Mouse (Mus musculus): ENCODE data around the gene Olfr420.

The Olfr420 gene

DNA sequence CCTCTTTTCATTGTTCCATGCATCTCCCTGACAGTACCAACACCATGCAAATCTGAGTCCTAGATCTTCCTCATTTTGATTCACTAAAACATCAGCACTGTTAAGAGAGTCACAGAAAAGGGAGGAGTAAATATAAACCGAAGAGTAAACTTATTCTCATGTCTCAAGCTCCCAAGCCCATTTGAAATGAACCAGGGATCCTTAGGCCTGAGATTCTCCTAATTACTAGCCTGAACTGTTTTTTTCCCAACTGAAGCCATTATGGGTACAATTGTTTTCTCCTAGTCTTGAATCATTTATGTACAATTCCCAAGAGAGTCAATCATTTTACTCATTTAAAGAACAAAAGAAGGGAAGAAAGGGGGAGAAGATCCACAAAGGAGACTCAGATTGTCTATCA is at the start of gene Olfr420:
Olfr420 (plus strand) TSS at position 301 of the 400 bp plus-strand sequence.
- no peak for ATAC-seq (ENCODE audit: low TSS enrichment)

DNA sequence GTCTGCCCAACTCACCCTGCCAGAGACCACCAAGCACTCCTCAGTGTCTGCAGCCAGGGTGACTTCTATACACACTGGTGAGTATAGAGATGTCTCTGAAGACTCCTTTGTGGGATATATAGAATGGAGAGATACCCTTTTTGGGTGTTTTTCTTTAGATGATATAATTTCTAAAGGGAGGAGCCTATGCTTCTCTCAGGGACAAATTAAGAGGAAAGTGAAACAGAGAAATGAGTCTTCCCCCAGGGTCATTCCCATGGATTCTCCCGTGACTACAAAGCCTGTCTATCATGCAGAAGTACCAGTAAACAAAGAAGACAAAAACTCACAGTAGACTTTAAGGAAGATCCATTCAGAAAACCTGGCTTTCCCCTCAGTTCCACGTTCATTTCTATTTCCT is 34.4 kb upstream of the Olfr420 start, which contains the start of gene Olfr231:
Olfr231 (minus strand) TSS at position 101 of the 400 bp plus-strand sequence.
- no peak for ATAC-seq (ENCODE audit: low TSS enrichment)

DNA sequence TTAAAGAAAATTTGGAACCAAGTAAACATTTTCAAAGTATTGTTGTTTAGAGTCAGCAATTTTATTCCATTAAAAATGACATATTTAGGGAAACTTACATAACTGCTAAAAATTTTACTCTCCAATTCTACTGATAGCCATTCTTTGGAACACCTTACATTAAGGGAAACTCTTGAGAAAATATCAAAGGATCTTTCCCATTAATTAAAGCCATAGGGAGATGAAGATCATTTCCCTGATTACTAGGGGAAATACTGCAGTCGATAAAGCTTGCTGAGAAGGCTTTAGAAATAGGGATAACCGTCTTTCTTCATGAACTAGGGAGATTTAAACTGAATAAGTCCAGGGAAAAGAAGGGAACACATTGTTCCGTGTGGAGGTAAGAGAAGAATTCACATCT is 24.2 kb upstream of the Olfr420 start, which contains the start of gene Olfr424:
Olfr424 (plus strand) TSS at position 301 of the 400 bp plus-strand sequence.
- no peak for ATAC-seq (ENCODE audit: low TSS enrichment)

DNA sequence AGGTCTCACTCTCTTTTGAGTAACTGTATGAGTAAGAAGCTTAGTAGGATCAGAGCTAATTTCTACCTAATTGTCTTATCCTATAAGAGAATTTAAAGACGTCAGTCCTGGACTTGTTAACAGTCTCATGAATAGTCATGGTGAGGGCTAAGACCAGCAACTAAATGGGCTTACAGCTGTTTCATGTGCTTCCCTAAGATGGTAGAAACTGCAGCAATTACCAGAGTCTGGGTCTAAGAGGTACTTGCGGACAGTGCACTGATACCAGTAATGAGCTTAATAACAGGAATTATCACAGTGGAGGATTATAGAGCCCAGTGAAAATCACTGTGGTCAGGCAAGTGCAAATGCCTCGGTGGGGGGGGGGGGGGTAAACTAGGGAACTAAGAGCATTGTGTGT is 23.4 kb upstream of the Olfr420 start:
- ATAC-seq (ENCODE audit: low TSS enrichment), result no peak

DNA sequence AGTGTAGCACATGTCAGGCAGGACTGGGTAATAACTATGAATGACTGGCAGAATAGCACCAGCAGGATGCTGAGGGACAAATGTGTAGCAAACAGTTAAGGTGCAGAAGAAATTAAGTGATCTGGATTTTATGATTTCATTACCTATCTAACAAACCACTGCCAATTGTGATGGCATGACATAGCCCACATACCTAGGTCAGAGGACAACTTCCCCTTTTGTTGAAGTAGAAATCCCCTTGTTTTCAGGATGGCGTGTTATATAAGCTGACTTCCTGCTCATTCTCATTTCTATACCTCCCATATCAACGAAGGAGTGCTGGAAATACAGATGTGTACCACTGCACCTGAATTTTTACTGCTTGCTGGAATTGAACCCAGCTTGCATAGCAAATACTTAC is 14.0 kb upstream of the Olfr420 start:
- no peak for ATAC-seq (ENCODE audit: low TSS enrichment)

DNA sequence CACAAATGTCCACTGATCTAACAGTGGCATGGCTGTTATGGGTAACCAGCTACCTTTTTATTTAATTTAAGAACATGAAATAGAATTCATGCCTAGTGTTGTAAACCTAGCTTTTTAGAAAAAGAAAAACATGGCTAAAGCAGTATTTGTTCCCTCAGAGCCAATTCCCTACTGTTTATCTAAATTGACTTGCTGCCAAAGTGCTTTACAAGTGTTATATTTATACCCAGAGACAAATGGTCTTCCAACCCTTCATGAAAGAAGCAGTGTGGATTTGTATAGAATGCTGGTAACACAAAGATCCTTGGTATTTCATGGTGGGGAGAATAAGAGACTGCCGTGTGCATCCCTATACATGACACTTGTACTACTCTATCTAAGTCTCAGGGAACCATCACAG is 8.7 kb upstream of the Olfr420 start:
- no peak for ATAC-seq (ENCODE audit: low TSS enrichment)

DNA sequence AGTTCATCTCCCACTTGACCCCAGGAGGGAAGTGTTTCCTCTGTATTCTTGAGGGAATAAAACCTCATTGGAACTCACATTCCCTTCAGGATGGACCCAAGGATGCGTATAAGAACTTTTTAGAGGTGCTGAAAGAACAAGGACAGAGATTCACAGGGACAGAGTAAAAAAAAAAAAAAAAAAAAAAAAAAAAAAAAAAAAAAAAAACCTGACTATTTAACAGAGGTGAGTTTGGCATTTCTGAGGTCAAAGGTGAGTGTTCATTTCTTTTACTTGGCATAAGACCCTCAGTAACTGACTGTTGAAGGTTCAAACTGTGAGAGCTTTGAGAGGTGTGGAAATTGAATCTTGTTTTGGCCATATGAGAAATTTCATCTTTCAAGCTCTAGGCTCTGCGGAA is 6.1 kb upstream of the Olfr420 start:
- no peak for ATAC-seq (ENCODE audit: low TSS enrichment)

DNA sequence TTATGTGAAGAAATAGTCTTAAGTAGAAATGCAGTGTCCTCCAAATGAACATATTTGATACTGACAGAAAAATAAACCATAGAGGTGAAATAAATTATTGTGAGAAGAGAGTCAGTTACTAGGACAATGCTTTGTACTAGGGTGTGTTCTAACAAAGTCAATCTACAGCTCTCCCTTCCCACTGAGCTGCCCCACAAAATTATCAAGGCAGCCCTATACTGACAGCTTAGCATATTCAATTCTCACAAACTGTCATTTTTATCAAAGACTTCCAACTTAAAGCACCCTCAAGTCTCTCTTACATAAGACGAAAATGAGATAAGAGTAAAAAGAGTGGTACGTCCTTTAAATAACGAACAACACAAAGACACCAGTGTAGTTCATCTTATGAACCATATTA is 2.2 kb downstream of the Olfr420 start:
- ATAC-seq (ENCODE audit: low TSS enrichment), result no peak

DNA sequence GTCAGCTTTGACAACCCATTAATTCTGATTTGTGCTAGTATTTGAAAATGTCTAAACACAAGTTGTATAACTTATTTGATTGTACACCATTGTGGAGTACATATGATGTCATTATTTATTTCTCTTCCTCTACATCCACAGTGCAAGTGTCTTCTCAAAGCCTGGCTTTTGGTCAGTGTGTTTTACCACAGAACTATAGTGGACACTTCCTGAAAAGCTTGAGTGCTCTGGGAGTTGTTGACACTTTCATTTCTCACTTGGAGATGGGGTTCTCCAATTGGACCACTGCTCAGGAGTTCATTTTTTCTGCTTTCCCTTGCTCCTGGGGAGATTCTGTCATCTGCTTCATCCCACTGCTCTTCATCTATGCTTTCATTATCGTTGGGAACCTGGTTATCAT is 3.1 kb downstream of the Olfr420 start:
- ATAC-seq (ENCODE audit: low TSS enrichment), result no peak

DNA sequence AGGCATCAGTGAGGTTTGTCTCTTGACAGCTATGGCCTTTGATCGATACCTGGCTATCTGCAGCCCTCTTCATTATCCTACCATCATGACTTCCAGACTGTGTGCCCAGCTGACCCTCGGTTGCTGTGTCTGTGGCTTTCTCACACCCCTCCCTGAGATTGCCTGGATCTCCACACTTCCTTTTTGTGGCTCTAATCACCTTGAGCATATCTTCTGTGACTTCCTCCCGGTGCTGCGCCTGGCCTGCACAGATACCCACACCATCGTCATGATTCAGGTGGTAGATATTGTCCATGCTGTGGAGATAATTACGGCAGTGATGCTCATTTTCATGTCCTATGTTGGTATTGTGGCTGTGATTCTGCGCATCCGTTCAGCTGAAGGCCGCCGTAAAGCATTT is 3.7 kb downstream of the Olfr420 start:
- no peak for ATAC-seq (ENCODE audit: low TSS enrichment)

DNA sequence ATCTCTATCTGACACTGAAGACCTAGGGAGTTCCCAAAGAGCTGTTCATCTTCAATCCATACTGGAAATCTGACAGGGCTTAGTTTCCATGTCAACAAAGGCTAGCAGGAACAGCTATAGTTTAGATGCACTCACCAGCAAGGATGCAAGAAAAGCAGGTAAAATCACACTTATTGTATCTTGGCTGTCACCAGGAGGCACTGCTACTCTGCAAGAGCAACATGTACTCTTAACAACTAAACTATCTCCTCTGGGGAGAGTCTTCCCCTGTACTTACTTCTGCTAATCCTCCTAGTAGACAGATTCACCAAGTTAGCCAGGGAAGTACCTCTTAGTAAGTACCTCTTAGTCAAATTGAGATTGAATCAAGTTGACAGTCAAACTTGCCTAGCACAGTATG is 13.6 kb downstream of the Olfr420 start:
- ATAC-seq (ENCODE audit: low TSS enrichment), result no peak

DNA sequence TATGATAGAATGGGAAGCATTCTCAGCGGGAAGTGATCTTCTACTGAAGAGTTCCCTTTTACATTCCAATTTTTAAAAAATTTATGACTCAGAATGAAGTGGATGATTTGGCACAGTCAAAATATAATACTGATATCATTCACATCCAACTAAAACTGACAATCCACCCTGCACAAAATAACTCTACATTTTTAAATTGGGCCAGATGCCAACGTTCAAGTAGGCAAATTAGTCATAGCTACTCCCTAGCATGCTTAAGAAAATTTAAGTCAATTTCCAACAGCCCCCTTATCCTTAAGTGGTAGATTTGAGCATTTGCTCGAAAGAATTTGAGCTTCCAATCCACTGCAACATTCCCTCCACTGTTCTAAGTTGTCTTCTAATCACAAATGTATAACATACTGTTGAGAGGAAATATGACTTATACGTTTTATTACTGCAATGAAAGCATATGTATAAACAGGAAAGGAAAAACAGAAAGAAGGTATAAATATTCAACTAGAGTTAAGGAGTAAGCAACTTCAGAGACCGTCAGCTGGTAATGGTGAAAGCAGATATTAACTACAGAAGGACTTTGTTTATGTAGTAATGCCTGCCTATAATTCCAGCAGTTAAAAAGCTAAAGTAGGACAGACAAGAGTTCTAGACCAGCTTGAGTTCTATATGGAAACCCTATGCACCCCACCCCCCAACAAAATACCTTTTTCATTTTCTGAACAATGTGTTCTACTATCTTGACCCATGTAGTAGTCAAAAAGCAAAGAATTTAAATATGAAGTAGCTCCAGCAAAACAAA is 15.5 kb downstream of the Olfr420 start:
- ATAC-seq (ENCODE audit: low TSS enrichment), result no peak

DNA sequence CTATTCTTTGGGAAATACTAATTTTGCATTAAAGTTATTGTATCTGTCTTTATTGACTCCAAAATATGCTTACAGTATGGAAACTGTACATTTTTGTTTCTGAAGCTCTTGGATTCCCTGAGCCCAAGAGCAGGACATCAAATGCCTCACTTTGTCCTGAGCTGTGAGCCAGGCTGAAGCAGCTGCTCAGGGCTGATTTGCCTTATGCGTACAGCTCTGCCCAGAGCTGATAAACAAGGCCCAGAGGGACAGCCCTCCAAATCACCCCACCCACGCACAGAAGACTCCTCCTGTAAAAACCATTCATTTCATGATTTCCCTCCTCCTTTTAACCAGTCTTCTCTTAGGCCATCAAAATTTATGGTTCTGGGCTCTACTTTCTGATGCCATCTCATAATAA is 16.1 kb downstream of the Olfr420 start:
- ATAC-seq (ENCODE audit: low TSS enrichment), result no peak

DNA sequence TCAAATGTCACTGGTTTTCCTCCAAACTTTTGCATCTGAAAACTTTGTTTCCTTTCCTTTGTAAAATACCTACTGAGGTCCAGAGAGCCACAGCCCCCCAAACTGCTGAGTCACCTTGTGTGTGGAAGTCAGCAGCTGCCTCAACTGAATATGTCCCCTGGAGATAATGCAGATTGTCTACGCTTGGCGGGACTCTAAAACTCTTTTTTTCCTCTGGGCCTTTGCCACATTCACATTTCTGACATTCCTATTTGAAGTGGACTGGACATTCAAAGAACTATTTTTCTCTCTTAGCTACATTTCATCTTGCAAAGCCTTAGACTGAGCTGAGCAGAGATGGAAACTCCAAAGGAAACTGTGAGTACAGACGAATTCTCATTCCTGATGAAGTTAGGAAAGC is 17.2 kb downstream of the Olfr420 start, which contains the start of gene Spta1:
Spta1 (plus strand) TSS at position 172 of the 400 bp plus-strand sequence.
- ATAC-seq (ENCODE audit: low TSS enrichment), result no peak

DNA sequence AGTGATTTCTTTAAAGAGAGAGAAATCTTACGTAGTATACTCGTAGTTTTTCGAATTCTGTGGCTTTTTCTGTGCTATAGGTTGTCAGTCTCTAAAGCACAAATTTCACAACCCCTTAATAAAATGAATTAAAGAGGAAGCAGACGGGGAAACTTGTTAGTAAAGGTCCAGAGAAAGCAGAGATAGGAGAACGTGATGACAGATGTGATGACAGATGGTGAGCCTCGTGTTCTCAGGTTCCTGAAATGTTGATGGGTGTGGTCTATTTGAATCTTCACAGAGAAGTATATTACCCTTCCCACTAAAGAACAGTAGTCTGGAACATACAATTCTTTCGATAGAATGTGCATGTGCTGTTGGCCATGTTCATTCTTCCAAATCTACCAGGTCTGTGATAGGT is 49.3 kb downstream of the Olfr420 start:
- ATAC-seq (ENCODE audit: low TSS enrichment), result no peak

Data from frontal cortex, adult (tissue).